Mouse (Mus musculus) adrenal gland, postnatal 14 days (tissue): Measurements from ENCODE around the gene Olfr814. TPM values are rescaled to one million over a fixed set of nuclear protein-coding genes. Genes with fewer than 3 reads are reported as not detected.
"Not testable (repeated sequence)": the region's sequence is repeated elsewhere in the genome, so short reads cannot be mapped to it uniquely, and the experiment has no call there.

Source experiments
- DNase-seq: peaks from one replicate; pipeline ENCODE4 v3.0.0; 2021; ENCODE audit warnings: mixed read lengths
- long read RNA-seq, 2 experiments: library from polyadenylated mRNA; stranded (forward); transcript quantifications; one replicate each; pipeline ENCODE4 v2.0.0; 2021
- total RNA-seq: library from RNA; stranded (reverse); gene quantifications from 2 replicates; pipeline ENCODE4 v1.2.3, GENCODE M21; 2021

Olfr814 gene
- not detected in 2 replicates for total RNA-seq
- long read RNA-seq, experiment 1: 0 reads
- long read RNA-seq, experiment 2: 0 reads

DNA sequence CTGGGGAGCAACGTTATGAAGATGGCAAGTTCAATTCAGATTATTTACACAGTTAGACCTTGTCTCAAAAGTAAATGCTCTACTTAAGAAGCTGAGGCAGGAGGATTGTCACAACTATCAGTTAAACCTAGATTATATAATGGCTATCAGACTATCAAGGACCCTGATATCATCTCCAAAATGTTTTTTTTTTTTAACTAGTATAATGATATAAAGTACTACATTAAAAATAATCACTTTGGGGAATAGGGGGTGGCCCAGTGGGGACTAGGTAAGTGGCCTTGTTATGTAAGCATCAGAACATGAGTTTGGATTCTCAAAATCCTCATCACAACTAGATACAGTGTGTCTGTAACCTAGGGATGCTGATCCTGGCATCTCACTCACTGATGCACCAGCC is at the start of gene Olfr814:
Olfr814 (minus strand) TSS at position 101 of the 400 bp plus-strand sequence.
- DNase-seq: not testable (repeated sequence)

GRCm38 (mm10) chr10:129915497-129915896 is 35.8 kb upstream of the Olfr814 start, which contains the start of gene Olfr816:
Olfr816 (minus strand) TSS chr10:129915597.
- DNase-seq: no peak

DNA sequence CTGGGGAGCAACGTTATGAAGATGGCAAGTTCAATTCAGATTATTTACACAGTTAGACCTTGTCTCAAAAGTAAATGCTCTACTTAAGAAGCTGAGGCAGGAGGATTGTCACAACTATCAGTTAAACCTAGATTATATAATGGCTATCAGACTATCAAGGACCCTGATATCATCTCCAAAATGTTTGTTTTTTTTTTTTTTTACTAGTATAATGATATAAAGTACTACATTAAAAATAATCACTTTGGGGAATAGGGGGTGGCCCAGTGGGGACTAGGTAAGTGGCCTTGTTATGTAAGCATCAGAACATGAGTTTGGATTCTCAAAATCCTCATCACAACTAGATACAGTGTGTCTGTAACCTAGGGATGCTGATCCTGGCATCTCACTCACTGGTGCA is 26.1 kb upstream of the Olfr814 start, which contains the start of gene Olfr815:
Olfr815 (minus strand) TSS at position 101 of the 400 bp plus-strand sequence.
- not testable (repeated sequence) for DNase-seq

GRCm38 (mm10) chr10:129885934-129886333 is 6.3 kb upstream of the Olfr814 start:
- no peak for DNase-seq

DNA sequence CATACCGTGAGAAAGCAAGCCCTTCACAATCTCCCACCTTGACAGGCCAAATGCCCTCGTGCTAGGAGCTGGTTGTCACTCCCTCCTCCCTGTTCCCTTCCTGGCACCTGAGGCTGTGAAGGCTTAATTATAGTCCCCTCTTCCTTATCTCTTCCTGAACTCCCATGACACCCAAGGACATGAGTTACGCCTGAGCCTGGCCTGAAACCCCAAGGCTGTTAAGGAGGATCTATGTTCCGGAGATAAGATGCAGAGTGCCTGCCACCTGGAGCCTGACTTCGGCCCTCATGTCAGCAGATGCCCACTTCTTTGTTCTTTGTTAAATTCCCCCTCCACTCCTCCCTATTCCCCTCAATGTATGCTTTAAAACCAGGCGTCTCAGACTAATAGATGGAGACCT is 5.8 kb upstream of the Olfr814 start:
- DNase-seq: not testable (repeated sequence)

DNA sequence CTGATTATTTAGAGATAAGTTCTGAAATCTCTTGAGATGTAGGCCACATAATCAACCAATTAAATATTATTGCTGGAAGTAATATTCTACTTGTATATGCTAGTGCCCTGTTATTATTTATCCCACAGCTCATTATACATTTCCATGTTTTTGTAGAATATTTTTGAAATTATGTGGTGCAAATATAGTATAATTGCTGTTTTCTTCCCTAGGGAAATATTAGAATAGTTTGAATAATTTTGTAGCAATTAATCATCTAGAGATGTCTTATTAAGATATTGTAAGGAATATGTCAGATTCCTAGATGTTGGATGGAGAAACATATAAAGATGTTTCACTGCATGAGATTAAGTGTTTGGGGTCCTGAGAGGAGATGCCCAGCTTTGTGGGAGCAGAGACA is 24.6 kb downstream of the Olfr814 start, which contains the start of gene Olfr813:
Olfr813 (plus strand) TSS at position 301 of the 400 bp plus-strand sequence.
- DNase-seq: no peak

DNA sequence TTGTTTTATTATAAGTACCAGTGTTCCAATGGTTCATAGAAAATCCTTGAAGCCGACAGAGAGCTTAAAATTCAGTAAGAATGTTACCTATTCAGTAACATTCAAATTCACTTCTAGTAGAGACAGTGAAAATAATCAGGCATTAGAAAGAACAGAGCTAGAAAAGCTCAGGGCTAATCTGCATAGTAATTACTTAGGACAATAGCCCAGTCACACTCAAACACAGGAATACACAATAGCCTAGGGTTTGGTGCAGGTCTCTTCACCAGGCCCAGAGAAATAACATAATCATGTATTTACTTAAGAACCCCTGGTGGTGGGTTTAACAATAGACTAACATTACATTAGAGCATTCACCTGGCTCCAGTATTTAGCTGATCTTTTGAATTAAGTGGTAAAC is 32.3 kb downstream of the Olfr814 start:
- DNase-seq: no peak

- no peak for DNase-seq
Measured at GRCm38 (mm10) chr10:129845994-129846393, 33.7 kb downstream of the Olfr814 start, which contains the start of gene Olfr812. Olfr812 (minus strand) TSS chr10:129846094.

Other genes starting within 250 kb of the Olfr814 start
- gene Olfr799, start 242.4 kb downstream of the Olfr814 start, total RNA-seq: not detected in 2 replicates
- not detected in 2 replicates for gene Olfr800, start 222.2 kb downstream of the Olfr814 start, total RNA-seq
- gene Olfr801, start 206.0 kb downstream of the Olfr814 start, total RNA-seq: not detected in 2 replicates
- gene Olfr802, start 191.7 kb downstream of the Olfr814 start, total RNA-seq: not detected in 2 replicates
- gene Olfr803, start 185.6 kb downstream of the Olfr814 start, total RNA-seq: not detected in 2 replicates
- not detected in 2 replicates for gene Olfr804, start 176.6 kb downstream of the Olfr814 start, total RNA-seq
- not detected in 2 replicates for gene Olfr805, start 150.5 kb downstream of the Olfr814 start, total RNA-seq
- gene Olfr806, start 137.9 kb downstream of the Olfr814 start, total RNA-seq: not detected in 2 replicates
- gene Olfr807, start 122.1 kb downstream of the Olfr814 start, total RNA-seq: not detected in 2 replicates
- not detected in 2 replicates for gene Olfr808, start 114.4 kb downstream of the Olfr814 start, total RNA-seq
- not detected in 2 replicates for gene Olfr809, start 105.2 kb downstream of the Olfr814 start, total RNA-seq
- gene Olfr810, start 84.9 kb downstream of the Olfr814 start, total RNA-seq: not detected in 2 replicates
- not detected in 2 replicates for gene Olfr811, start 75.5 kb downstream of the Olfr814 start, total RNA-seq
- gene Olfr812, start 33.8 kb downstream of the Olfr814 start, total RNA-seq: not detected in 2 replicates
- gene Olfr813, start 24.5 kb downstream of the Olfr814 start, total RNA-seq: not detected in 2 replicates
- gene Olfr815, start 26.0 kb upstream of the Olfr814 start, total RNA-seq: not detected in 2 replicates
- gene Olfr816, start 35.7 kb upstream of the Olfr814 start, total RNA-seq: not detected in 2 replicates
- gene Olfr818, start 69.2 kb upstream of the Olfr814 start, total RNA-seq: not detected in 2 replicates
- not detected in 2 replicates for gene Olfr819, start 87.4 kb upstream of the Olfr814 start, total RNA-seq
- gene Olfr247, start 96.3 kb upstream of the Olfr814 start, total RNA-seq: not detected in 2 replicates
- gene Gm10310, start 105.2 kb upstream of the Olfr814 start, total RNA-seq: not detected in 2 replicates
- not detected in 2 replicates for gene Olfr820, start 132.8 kb upstream of the Olfr814 start, total RNA-seq
- gene Olfr821, start 150.5 kb upstream of the Olfr814 start, total RNA-seq: not detected in 2 replicates
- gene Olfr822, start 191.4 kb upstream of the Olfr814 start, total RNA-seq: not detected in 2 replicates
- gene Olfr823, start 235.5 kb upstream of the Olfr814 start, total RNA-seq: not detected in 2 replicates